Mouse (Mus musculus) lung, postnatal 4 days (tissue): Measurements from ENCODE around the gene Ak3.
"Not testable (repeated sequence)": the region's sequence is repeated elsewhere in the genome, so short reads cannot be mapped to it uniquely, and the experiment has no call there.

ENCODE experiments used
- DNase-seq, 2 experiments: peaks; one replicate each; pipeline ENCODE4 v3.0.0; 2021

Gene Ak3

GRCm38 (mm10) chr19:29042143-29042542 is 5.6 kb downstream of the Ak3 start:
- no peak for DNase-seq

DNA sequence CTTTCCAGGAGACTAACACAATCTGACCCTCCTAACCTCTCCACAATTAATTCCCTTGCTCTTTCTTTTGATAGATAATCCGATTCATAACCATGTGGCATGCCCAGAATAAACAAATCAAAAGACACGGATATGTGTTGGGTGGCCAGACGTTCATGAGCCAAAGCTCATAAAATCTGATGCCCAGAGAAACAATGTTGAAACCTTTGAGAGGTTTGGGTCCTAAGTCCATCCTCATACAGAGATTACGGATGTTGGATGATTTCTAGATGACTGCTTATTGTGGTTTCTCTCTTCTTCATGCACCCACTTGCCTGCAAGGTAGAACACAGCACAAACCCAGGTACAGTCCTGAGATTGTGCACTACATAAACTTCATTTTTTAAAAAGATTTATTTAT is 7.6 kb downstream of the Ak3 start:
- no peak for DNase-seq

GRCm38 (mm10) chr19:29039334-29039733 is 8.4 kb downstream of the Ak3 start:
- no peak for DNase-seq

DNA sequence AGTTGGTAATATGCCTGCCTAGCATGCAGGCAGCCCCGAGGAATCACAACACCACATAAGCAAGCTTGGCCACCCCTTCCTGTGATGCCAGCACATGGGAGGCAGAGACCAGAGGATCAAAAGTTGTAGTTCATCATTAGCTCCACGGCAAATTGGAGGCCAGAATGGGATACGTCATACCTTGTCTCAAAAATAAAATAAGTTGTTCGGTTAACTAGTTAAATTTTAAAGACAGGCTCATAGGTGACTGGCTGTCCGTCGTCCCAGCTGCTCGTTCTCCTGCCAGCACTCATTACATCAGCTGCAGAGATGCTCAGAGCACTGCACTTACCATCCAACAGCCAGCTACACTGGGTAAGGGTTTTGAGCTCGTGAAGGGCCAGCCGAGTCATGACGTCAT is 10.2 kb downstream of the Ak3 start:
- DNase-seq = no peak

GRCm38 (mm10) chr19:29037026-29037425 is 10.7 kb downstream of the Ak3 start:
- DNase-seq = peak in 1 of 2 experiments; percentile 36

- no peak for DNase-seq
Observed at GRCm38 (mm10) chr19:29032662-29033061, 15.1 kb downstream of the Ak3 start.

- no peak for DNase-seq
Observed at GRCm38 (mm10) chr19:29031788-29032187, 16.0 kb downstream of the Ak3 start.

DNA sequence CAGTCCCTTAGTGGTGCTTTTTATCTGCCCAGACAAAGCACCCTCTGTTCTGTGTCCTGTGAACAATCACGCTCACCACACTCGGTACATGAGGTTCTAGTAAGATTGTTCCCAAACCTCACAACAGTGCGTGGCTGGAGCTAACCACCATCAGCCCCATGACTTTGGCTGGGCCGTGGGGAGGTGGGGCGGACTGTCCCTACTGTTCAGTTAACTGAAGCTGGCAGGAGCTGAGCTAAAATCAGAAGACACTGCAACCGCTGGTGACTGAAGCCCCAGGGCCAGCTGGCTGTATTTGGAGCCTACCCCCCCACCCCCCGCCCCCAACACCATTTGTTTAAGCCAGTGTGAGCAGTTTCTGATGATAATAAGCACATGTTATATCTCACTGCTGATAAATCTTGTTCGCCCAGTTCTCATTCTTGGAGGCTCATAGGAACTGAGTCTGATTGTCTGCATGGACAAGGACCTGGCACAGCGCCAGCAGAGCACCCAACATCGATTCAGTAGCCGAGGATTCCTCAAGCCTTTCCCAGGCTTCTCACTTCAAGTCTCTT is 23.3 kb downstream of the Ak3 start:
- peak; percentile 23 to 70 for DNase-seq

- DNase-seq = no peak
Observed at GRCm38 (mm10) chr19:29021754-29022345, 25.9 kb downstream of the Ak3 start.

DNA sequence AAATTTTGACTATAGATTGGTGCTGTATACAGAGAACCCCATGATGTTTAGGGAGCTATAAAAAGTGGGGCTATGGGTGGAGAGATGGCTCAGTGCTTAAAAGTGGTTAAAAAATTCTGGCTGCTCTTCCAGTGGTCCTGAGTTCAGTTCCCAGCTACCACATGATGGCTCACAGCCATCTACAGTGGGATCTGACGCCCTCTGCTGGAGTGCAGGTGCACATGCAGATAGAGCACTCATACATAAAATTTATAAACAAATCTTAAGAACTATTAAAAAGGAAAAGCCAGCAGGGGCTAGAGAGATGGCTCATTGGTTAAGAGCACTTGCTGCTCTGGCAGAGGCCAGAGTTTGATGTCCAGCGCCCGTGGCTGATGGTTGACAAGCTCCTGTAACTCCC is 28.1 kb downstream of the Ak3 start:
- DNase-seq = no peak

DNA sequence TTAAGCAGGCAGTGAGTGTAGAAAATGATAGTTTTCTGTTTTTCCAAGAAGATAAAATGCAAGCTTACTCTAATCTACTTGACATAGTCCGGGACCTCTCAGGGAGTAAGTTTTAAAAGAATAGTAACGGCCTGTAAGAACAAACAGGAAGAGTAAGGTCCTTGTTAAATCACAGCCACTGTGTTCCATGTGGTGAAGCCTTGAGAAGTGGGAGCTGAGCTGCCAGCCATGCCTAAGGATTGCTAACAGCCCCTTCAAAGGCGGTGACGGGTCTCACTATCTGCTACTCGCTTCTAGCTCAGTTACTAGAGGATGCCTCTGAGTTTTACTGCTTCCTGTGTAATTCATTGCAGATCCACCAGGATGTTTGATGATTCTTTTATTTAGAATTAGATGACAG is 31.0 kb downstream of the Ak3 start:
- DNase-seq = no peak

- no peak for DNase-seq
Observed at GRCm38 (mm10) chr19:29016204-29016765, 31.5 kb downstream of the Ak3 start.

- DNase-seq = no peak
Observed at GRCm38 (mm10) chr19:29015410-29016203, 32.2 kb downstream of the Ak3 start.

DNA sequence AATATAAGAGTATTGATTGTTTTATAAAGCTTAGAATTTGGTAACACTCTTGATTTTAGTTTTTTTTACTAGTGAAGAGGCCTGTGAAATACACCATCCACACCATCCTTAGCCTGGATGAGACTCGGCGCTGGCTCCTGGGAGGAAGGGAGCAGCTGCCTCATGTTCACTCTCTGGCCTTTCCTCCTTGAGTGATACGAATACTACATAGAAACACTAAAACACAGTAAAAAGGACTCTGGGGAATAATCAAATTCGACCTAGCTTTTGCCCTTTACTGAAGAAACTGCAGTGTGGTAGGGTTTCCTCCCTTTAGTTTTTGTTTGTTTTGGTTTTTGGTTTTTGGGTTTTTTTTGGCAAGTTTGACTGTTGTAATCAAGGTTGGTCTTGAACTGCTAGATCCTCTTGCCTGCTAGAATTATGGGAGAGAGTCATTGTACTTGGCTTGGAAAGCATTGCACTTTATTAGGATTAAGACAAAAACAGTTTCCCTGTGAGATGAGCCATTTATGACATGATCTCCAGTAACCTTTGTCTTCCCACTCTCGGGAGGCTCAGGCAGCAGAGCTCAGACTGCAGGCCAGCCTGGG is 33.2 kb downstream of the Ak3 start:
- no peak for DNase-seq

DNA sequence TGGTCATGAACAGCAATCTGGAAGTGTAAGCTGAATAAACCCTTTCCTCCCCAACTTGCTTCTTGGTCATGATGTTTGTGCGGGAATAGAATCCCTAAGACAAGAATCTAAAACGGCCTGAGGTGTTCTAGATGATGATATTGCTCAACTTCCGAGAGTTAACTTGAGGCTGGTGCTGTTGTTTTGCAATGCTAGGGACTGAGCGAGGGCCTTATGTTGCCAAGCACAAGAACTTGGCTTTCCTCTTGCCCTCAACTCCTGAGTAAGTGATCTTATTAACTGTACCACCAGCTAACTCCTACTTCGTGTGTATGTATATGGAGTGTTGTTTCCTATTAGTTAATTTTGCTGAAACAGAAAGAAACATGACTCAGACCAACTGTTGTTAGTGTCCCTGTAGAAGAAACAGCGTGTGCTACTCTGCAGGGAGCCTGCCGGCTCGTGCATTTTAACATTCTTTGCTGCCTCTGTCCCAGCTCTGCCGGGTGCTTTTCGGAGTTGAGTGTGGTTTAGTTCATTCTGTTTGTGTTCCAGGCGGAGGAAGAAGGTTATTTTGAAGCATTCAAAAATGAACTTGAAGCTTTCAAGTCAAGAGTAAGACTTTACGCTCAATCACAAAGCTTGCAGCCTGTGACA is 36.3 kb downstream of the Ak3 start:
- no peak for DNase-seq

- DNase-seq = no peak
Observed at GRCm38 (mm10) chr19:29009046-29009445, 38.7 kb downstream of the Ak3 start.

GRCm38 (mm10) chr19:29008069-29008706 is 39.6 kb downstream of the Ak3 start:
- DNase-seq = no peak

DNA sequence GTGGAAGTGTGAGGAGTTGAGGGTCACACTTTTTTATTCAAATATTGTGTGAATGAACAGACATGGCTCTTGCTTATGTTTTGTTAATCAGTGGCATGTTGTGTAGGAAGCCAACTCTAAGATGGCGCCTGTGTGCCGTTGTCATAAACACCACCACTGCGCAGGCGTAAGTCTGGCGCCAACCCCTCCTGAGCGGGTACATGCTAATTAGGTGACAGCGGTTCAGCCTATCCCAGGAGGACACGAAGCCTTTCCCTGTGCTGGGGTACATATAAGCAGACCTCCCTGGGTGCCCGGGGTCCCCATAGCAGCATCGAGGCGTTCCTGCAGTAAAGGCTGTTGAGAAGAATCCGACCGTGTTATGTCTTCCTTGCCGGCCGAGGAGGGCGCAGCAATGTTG is 47.4 kb downstream of the Ak3 start:
- not testable (repeated sequence) for DNase-seq

DNA sequence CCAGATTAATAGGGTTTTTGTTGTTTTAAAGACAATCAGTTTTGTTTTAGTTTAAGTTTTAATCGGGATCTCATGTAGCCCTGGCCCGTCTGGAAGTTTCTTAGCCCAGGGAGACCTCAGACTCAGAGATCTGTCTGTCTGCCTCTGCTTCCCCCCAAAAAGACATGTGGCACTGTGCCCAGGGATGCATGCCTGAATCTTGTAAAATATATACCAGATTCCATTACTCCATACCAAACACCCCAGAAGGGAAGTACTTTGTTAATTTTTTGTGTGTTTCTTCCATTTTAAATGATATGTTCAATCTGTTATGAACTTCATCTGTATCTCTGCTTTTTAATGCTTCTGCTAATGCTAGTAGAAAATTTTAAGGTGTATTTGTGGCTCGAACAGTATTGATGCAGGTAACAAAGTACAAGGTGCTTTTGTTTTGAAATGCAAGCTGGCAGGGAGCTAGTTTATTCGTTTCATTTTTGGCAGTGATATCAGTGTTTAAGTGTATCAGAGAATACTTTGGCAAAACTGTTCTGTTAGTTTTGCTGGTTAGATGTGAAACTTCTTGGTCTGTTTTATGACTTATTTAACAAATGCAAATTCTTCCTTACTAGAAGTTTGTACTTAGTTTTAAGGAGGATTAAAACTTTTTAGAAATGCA is 49.7 kb downstream of the Ak3 start:
- DNase-seq = no peak

GRCm38 (mm10) chr19:28995366-28995765 is 52.4 kb downstream of the Ak3 start:
- no peak for DNase-seq

- peak; percentile 29 to 56 for DNase-seq
Observed at GRCm38 (mm10) chr19:28994870-28995269, 52.9 kb downstream of the Ak3 start.

DNA sequence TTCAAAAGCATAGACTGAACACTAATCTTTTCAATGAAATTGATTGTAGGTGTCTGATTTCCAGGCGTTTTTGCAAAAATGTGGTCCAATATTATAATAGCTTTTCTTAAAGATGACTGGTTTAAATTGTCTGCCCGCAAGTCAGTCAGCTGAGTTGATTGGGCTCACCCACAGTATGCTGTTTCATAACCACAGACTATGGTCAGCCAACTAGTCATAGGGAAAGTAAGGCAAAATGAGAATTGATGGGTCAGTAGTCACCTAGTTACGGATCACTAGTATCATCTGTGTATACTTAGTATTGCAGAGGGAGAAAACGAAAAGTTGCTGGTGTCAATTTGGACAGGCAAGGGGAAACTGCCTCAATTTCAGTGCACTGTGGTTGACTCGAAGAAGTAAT is 56.4 kb downstream of the Ak3 start:
- no peak for DNase-seq
